Mouse (Mus musculus) MEL (cell line): ENCODE data around the gene Whamm. TPM values are rescaled to one million over a fixed set of nuclear protein-coding genes. Genes with fewer than 3 reads are reported as not detected.

ENCODE experiments used
- DNase-seq: peaks from one replicate; pipeline ENCODE4 v3.0.0; 2011; ENCODE audit warnings: low read depth, low spot score
- H3K27ac ChIP-seq: 2 replicates; pipeline ENCODE4 v1.5.1; 2012; ENCODE audit warnings: low read depth, mild to moderate bottlenecking, control low read depth, low read length, moderate library complexity; ENCODE audit not compliant: control insufficient read depth
- H3K27me3 ChIP-seq, 2 experiments: fragments of 150-350 bp in 1 of 2; sonication (generic) in 1 of 2; 2 replicates each; pipeline ENCODE4 v1.6.1; 2012; ENCODE audit warnings: low read length in 2 of 2, mild to moderate bottlenecking in 2 of 2, improper control_type of control experiment in 1 of 2, moderate library complexity in 1 of 2; ENCODE audit not compliant: insufficient read depth in 2 of 2, control insufficient read depth in 1 of 2
- H3K36me3 ChIP-seq, 2 experiments: 2 replicates each; pipeline ENCODE4 v1.6.1; 2012 to 2014; ENCODE audit warnings: low read length in 2 of 2, improper control_type of control experiment in 1 of 2, inconsistent platforms in 1 of 2, mild to moderate bottlenecking in 1 of 2; ENCODE audit not compliant: insufficient read depth in 2 of 2, control insufficient read depth in 1 of 2
- H3K4me1 ChIP-seq, 2 experiments: fragments of 150-350 bp in 1 of 2; sonication (generic) in 1 of 2; 2 replicates each; pipeline ENCODE4 v1.6.1; 2012; ENCODE audit warnings: low read length in 2 of 2, improper control_type of control experiment in 1 of 2, mild to moderate bottlenecking in 1 of 2; ENCODE audit not compliant: insufficient read depth in 2 of 2, control insufficient read depth in 1 of 2
- H3K4me3 ChIP-seq, 2 experiments: fragments of 150-350 bp in 1 of 2; sonication (generic) in 1 of 2; 2 replicates each; pipeline ENCODE4 v1.5.1; 2012; ENCODE audit warnings: low read depth in 2 of 2, low read length in 2 of 2, mild to moderate bottlenecking in 2 of 2, moderate library complexity in 2 of 2, control low read depth in 1 of 2, improper control_type of control experiment in 1 of 2; ENCODE audit not compliant: control insufficient read depth in 1 of 2, insufficient read depth in 1 of 2
- H3K79me2 ChIP-seq: 2 replicates; pipeline ENCODE4 v1.6.1; 2012; ENCODE audit warnings: mild to moderate bottlenecking, low read length, moderate library complexity; ENCODE audit not compliant: control insufficient read depth, poor library complexity, insufficient read depth
- H3K9ac ChIP-seq: 2 replicates; pipeline ENCODE4 v1.6.1; 2012; ENCODE audit warnings: low read depth, mild to moderate bottlenecking, control low read depth, low read length, moderate library complexity; ENCODE audit not compliant: control insufficient read depth, poor library complexity, severe bottlenecking
- H3K9me3 ChIP-seq: fragments of 150-350 bp; sonication (generic); replicated peaks from 2 replicates; pipeline ENCODE4 v1.6.1; 2012; ENCODE audit warnings: mild to moderate bottlenecking, low read length, improper control_type of control experiment, moderate library complexity; ENCODE audit not compliant: insufficient read depth
- BHLHE40 ChIP-seq: IDR thresholded peaks from 2 replicates; pipeline ENCODE4 v1.6.1; 2012; ENCODE audit warnings: low read depth, mild to moderate bottlenecking, inconsistent platforms, low read length, improper control_type of control experiment, borderline replicate concordance
- CHD1 ChIP-seq: IDR thresholded peaks from 2 replicates; pipeline ENCODE4 v1.6.1; 2012; ENCODE audit warnings: low read depth, mild to moderate bottlenecking, inconsistent platforms, low read length, improper control_type of control experiment
- CHD2 ChIP-seq: IDR thresholded peaks from 2 replicates; pipeline ENCODE4 v1.6.1; 2011; ENCODE audit warnings: low read length, improper control_type of control experiment
- CTCF ChIP-seq, 3 experiments: IDR thresholded peaks in 2 of 3; conservative IDR thresholded peaks in 1 of 3; 2 replicates each; pipeline ENCODE4 v1.5.1; 2011 to 2012; ENCODE audit warnings: low read length in 3 of 3, low read depth in 2 of 3, mild to moderate bottlenecking in 2 of 3, improper control_type of control experiment in 1 of 3, inconsistent platforms in 1 of 3, mixed read lengths in 1 of 3, moderate library complexity in 1 of 3; ENCODE audit not compliant: control insufficient read depth in 1 of 3, insufficient read depth in 1 of 3, poor library complexity in 1 of 3, severe bottlenecking in 1 of 3
- E2F4 ChIP-seq: IDR thresholded peaks from 2 replicates; pipeline ENCODE4 v1.6.1; 2011; ENCODE audit warnings: low read depth, low read length, improper control_type of control experiment, borderline replicate concordance
- ELF1 ChIP-seq: IDR thresholded peaks from 2 replicates; pipeline ENCODE4 v1.6.1; 2014; ENCODE audit warnings: low read depth, mild to moderate bottlenecking, inconsistent platforms, low read length, improper control_type of control experiment, moderate library complexity
- EP300 ChIP-seq, 2 experiments: IDR thresholded peaks; 2 replicates each; pipeline ENCODE4 v1.6.1; 2011; ENCODE audit warnings: improper control_type of control experiment in 2 of 2, low read length in 2 of 2, low read depth in 1 of 2, mild to moderate bottlenecking in 1 of 2
- ETS1 ChIP-seq: IDR thresholded peaks from 2 replicates; pipeline ENCODE4 v1.6.1; 2012; ENCODE audit warnings: low read depth, mild to moderate bottlenecking, inconsistent platforms, low read length, improper control_type of control experiment, moderate library complexity
- GABPA ChIP-seq: IDR thresholded peaks from 2 replicates; pipeline ENCODE4 v1.6.1; 2012; ENCODE audit warnings: low read depth, mild to moderate bottlenecking, inconsistent platforms, low read length, improper control_type of control experiment, moderate library complexity
- HCFC1 ChIP-seq: IDR thresholded peaks from 2 replicates; pipeline ENCODE4 v1.6.1; 2012; ENCODE audit warnings: low read depth, mild to moderate bottlenecking, inconsistent platforms, low read length, improper control_type of control experiment, moderate library complexity
- JUND ChIP-seq: IDR thresholded peaks from 2 replicates; pipeline ENCODE4 v1.6.1; 2011; ENCODE audit warnings: low read depth, mild to moderate bottlenecking, improper control_type of control experiment, low read length
- KAT2A ChIP-seq: conservative IDR thresholded peaks from 2 replicates; pipeline ENCODE4 v1.6.1; 2012; ENCODE audit warnings: low read depth, low read length, improper control_type of control experiment, inconsistent platforms
- MAFK ChIP-seq: IDR thresholded peaks from 2 replicates; pipeline ENCODE4 v1.6.1; 2011; ENCODE audit warnings: low read depth, mild to moderate bottlenecking, low read length, improper control_type of control experiment, borderline replicate concordance
- MAX ChIP-seq: IDR thresholded peaks from 2 replicates; pipeline ENCODE4 v1.6.1; 2011; ENCODE audit warnings: low read length, improper control_type of control experiment
- MAZ ChIP-seq: IDR thresholded peaks from 2 replicates; pipeline ENCODE4 v1.6.1; 2012; ENCODE audit warnings: low read depth, mild to moderate bottlenecking, inconsistent platforms, low read length, improper control_type of control experiment
- MEF2A ChIP-seq: IDR thresholded peaks from 2 replicates; pipeline ENCODE4 v1.6.1; 2014; ENCODE audit warnings: low read depth, mild to moderate bottlenecking, inconsistent platforms, low read length, improper control_type of control experiment; ENCODE audit not compliant: poor library complexity, insufficient replicate concordance, severe bottlenecking; ENCODE audit errors: extremely low read depth
- MXI1 ChIP-seq: IDR thresholded peaks from 2 replicates; pipeline ENCODE4 v1.6.1; 2011; ENCODE audit warnings: mild to moderate bottlenecking, low read depth, low read length, improper control_type of control experiment
- MYC ChIP-seq: IDR thresholded peaks from 2 replicates; pipeline ENCODE4 v1.6.1; 2011; ENCODE audit warnings: low read depth, mild to moderate bottlenecking, low read length, improper control_type of control experiment, moderate library complexity
- POLR2AphosphoS2 ChIP-seq: IDR thresholded peaks from 2 replicates; pipeline ENCODE4 v1.6.1; 2011; ENCODE audit warnings: low read length, improper control_type of control experiment
- POLR2AphosphoS5 ChIP-seq: IDR thresholded peaks from 2 replicates; pipeline ENCODE4 v1.6.1; 2012; ENCODE audit warnings: low read depth, borderline replicate concordance, mild to moderate bottlenecking, inconsistent platforms, low read length, moderate library complexity, mixed read lengths
- RAD21 ChIP-seq: IDR thresholded peaks from 2 replicates; pipeline ENCODE4 v1.6.1; 2011; ENCODE audit warnings: mild to moderate bottlenecking, low read depth, low read length, improper control_type of control experiment
- SIN3A ChIP-seq: IDR thresholded peaks from 2 replicates; pipeline ENCODE4 v1.6.1; 2012; ENCODE audit warnings: low read length, improper control_type of control experiment, inconsistent platforms
- SMC3 ChIP-seq: IDR thresholded peaks from 2 replicates; pipeline ENCODE4 v1.6.1; 2011; ENCODE audit warnings: low read depth, low read length, improper control_type of control experiment
- TAL1 ChIP-seq: IDR thresholded peaks from 2 replicates; pipeline ENCODE4 v1.6.1; 2012; ENCODE audit warnings: mild to moderate bottlenecking, inconsistent platforms, low read length, moderate library complexity, mixed read lengths
- TBP ChIP-seq: IDR thresholded peaks from 2 replicates; pipeline ENCODE4 v1.8.0; 2011; ENCODE audit warnings: low read depth, low read length, improper control_type of control experiment
- TCF12 ChIP-seq: IDR thresholded peaks from 2 replicates; pipeline ENCODE4 v1.6.1; 2014; ENCODE audit warnings: low read depth, mild to moderate bottlenecking, inconsistent platforms, low read length, improper control_type of control experiment, moderate library complexity
- UBTF ChIP-seq: IDR thresholded peaks from 2 replicates; pipeline ENCODE4 v1.6.1; 2012; ENCODE audit warnings: low read depth, mild to moderate bottlenecking, inconsistent platforms, low read length, improper control_type of control experiment, moderate library complexity, borderline replicate concordance; ENCODE audit not compliant: insufficient read depth
- USF1 ChIP-seq: IDR thresholded peaks from 2 replicates; pipeline ENCODE4 v1.6.1; 2014; ENCODE audit warnings: low read depth, mild to moderate bottlenecking, inconsistent platforms, low read length, improper control_type of control experiment, moderate library complexity
- USF2 ChIP-seq, 2 experiments: IDR thresholded peaks; 2 replicates each; pipeline ENCODE4 v1.6.1; 2011 to 2012; ENCODE audit warnings: improper control_type of control experiment in 2 of 2, low read length in 2 of 2, borderline replicate concordance in 1 of 2, inconsistent platforms in 1 of 2, low read depth in 1 of 2, mild to moderate bottlenecking in 1 of 2; ENCODE audit not compliant: insufficient read depth in 1 of 2
- ZC3H11A ChIP-seq: IDR thresholded peaks from 2 replicates; pipeline ENCODE4 v1.6.1; 2012; ENCODE audit warnings: low read depth, mild to moderate bottlenecking, inconsistent platforms, low read length, improper control_type of control experiment
- ZKSCAN1 ChIP-seq: IDR thresholded peaks from 2 replicates; pipeline ENCODE4 v1.6.1; 2012; ENCODE audit warnings: low read depth, mild to moderate bottlenecking, inconsistent platforms, low read length, improper control_type of control experiment, moderate library complexity
- ZMIZ1 ChIP-seq: IDR thresholded peaks from 2 replicates; pipeline ENCODE4 v1.6.1; 2012; ENCODE audit warnings: low read depth, mild to moderate bottlenecking, inconsistent platforms, low read length, improper control_type of control experiment, moderate library complexity
- ZNF384 ChIP-seq: IDR thresholded peaks from 2 replicates; pipeline ENCODE4 v1.6.1; 2012; ENCODE audit warnings: low read depth, mild to moderate bottlenecking, inconsistent platforms, low read length, improper control_type of control experiment
- polyA plus RNA-seq, 2 experiments: library from polyadenylated mRNA; stranded (reverse) in 1 of 2; unstranded in 1 of 2; fragments of >175 nt in 1 of 2; fragments of >200 nt in 1 of 2; gene quantifications; 2 replicates each; pipeline versions ENCODE4 v1.2.1 to v1.2.4; 2012; ENCODE audit warnings: low replicate concordance in 2 of 2, low read depth in 1 of 2; ENCODE audit not compliant: insufficient read length in 2 of 2, insufficient read depth in 1 of 2, missing spikeins in 1 of 2
- total RNA-seq: library from RNA; depleted of rRNA; stranded (reverse); fragments of 300-350 nt; gene quantifications from 2 replicates; pipeline ENCODE4 v1.2.3, GENCODE M21; 2012

Whamm gene
- total and polyA plus RNA-seq, 3 experiments: 9.4 to 22.9 TPM; not detected in 1

GRCm38 (mm10) chr7:81572610-81573268 is 1.7 kb downstream of the Whamm start (continued):
- TF ChIP-seq HCFC1: no peak
- TF ChIP-seq ZC3H11A: no peak
- 0 out of 2 replicates have a peak, but pooled peaks have one; percentile 32 for TF ChIP-seq TBP

- peak overlapping the region; percentile 40; the same call in 1 of the 2 replicates for H3K9ac ChIP-seq
- H3K36me3 ChIP-seq: peaks cover 9 to 10% of the 10 kb centered on the region in 2 experiments
- peak overlapping the region; percentile 30 to 100 for H3K4me3 ChIP-seq
- DNase-seq: peak; percentile 90
- H3K27ac ChIP-seq: peak overlapping the region; percentile 81
- peaks cover 28% of the 10 kb centered on the region for H3K79me2 ChIP-seq
- no peaks in the 10 kb centered on the region for H3K9me3 ChIP-seq
- peaks cover 8 to 17% of the 10 kb centered on the region in 2 experiments for H3K4me1 ChIP-seq
- no peaks in the 10 kb centered on the region for H3K27me3 ChIP-seq
- TF ChIP-seq ZC3H11A (no peak), MEF2A (no peak), TAL1 (no peak; the same call in 1 of the 2 replicates), BHLHE40 (no peak), CTCF (IDR thresholded peaks at IDR 0.05 in 2 of 3, conservative IDR thresholded peaks at IDR 0.05 in 1 of 3; ENCODE audit: control insufficient read depth in 1 of 3, insufficient read depth in 1 of 3, low read depth in 2 of 3, low read length in 3 of 3, poor library complexity in 1 of 3, severe bottlenecking in 1 of 3) (no peak), SMC3 (no peak), ZKSCAN1 (no peak), USF2 (IDR thresholded peaks at IDR 0.05; ENCODE audit: borderline replicate concordance in 1 of 2, insufficient read depth in 1 of 2, low read depth in 1 of 2, low read length in 2 of 2) (no peak), E2F4 (no peak), MAFK (no peak), MYC (peak; percentile 58), CHD1 (no peak), ELF1 (no peak), HCFC1 (no peak; the same call in 1 of the 2 replicates), RAD21 (no peak), EP300 (IDR thresholded peaks at IDR 0.05; ENCODE audit: low read depth in 1 of 2, low read length in 2 of 2) (peak; percentile 30 to 56; a peak in 2 of 4 replicates), JUND (peak; percentile 88), ZMIZ1 (no peak), CHD2 (no peak), GABPA (no peak), POLR2AphosphoS2 (no peak), TBP (no peak), USF1 (no peak), ZNF384 (no peak), MAX (peak; percentile 49), MAZ (no peak), KAT2A (no peak), SIN3A (peak; percentile 18; the same call in 1 of the 2 replicates), POLR2AphosphoS5 (no peak), ETS1 (peak; percentile 50), TCF12 (no peak), UBTF (no peak), MXI1 (peak; percentile 47; the same call in 1 of the 2 replicates)
These were observed 2.3 kb downstream of the Whamm start for GRCm38 (mm10) chr7:81573397-81573796.
